Mouse (Mus musculus): ENCODE data around the gene Ica1l.

Gene Ica1l

GRCm38 (mm10) chr1:59967291-59967690 is 75.7 kb downstream of the Ica1l start:
- DNase-seq (ENCODE audit: extremely low read depth, insufficient read length, low spot score): no peak

DNA sequence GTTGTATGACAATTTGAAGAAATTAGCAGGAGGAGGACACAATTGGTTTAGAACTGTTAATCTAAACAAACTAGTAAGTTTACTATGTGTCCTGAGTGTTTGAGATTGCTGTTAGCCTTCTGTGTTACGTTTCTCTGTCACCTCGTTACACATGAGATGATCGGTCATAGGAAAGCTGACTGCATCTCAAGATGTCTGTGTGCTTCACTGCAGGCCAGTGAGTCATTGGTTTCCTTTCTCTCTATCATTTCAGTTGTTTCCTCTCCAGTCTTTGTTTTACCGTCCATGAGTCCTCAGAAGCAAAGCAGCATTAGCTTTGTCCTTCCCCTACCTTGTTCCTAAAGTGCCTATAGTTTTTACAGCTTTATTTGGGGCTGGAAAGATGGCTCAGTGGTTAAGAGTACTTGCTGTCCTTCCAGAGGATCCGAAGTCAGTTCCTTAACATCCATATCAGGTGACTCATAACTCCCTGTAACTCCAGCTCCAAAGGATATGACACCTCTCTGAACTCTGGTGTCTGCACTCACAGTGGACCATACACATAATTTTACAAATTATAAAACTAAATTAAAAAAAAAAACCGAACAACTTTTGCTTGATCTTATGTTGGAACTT is 76.7 kb downstream of the Ica1l start:
- peak; percentile 60 for DNase-seq (ENCODE audit: extremely low read depth, insufficient read length, low spot score)

DNA sequence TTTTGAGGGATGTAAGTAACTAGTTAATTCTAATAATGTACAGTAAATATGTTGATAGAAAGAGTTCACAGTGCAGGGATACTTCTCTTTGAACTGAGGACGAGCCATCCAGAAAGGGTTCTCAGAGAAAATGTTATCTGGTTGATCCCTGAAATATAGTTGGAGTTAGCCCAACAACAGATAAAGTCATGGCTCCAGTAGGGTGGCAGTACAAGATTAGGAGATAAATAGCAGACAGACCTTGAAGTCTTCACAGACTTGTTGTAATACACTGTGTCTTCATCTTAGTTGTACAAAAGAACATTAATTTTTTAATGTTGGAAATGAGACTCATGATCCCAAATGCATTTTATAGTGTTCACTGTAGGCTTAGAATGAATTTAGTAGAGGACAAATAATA is 83.0 kb downstream of the Ica1l start:
- no peak for DNase-seq (ENCODE audit: extremely low read depth, insufficient read length, low spot score)

- DNase-seq (ENCODE audit: extremely low read depth, insufficient read length, low spot score): no peak
These were observed 85.8 kb downstream of the Ica1l start for GRCm38 (mm10) chr1:59957206-59957605.

DNA sequence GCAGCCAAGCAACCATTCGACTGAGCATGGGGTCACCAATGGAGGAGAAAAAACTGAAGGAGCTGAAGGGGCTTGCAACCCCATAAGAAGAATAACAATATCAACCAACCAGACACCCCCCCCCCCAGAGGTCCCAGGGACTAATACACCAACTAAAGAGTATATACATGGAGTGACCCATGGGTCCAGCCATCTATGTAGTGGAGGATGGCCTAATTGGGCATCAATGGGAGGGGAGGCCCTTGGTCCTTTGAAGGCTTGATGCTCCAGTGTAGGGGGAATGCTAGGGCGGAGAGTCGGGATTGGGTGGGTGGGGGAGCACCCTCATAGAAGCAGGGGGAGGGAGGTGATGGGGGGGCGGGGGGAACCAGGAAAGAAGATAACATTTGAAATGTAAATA is 95.5 kb downstream of the Ica1l start:
- DNase-seq (ENCODE audit: extremely low read depth, insufficient read length, low spot score): no peak

DNA sequence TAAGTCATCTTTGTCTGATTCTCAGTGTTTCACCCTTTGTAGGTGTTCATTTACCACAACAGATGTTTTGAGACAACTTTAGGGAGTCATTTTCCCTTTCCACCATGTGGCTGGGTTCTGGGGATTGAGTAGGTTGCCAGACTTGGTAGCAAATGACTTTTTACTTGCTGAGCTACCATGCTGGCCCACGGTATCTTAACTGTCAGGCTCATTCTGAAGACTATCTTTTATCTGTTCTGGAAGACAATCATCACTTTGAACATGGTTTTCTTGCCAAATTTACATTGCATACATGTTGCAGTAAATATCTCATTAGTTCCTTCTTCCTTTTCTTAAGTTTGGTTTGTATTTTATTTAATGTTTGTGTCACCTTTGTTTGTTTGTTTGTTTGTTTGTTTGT is 97.0 kb downstream of the Ica1l start:
- no peak for DNase-seq (ENCODE audit: extremely low read depth, insufficient read length, low spot score)

DNA sequence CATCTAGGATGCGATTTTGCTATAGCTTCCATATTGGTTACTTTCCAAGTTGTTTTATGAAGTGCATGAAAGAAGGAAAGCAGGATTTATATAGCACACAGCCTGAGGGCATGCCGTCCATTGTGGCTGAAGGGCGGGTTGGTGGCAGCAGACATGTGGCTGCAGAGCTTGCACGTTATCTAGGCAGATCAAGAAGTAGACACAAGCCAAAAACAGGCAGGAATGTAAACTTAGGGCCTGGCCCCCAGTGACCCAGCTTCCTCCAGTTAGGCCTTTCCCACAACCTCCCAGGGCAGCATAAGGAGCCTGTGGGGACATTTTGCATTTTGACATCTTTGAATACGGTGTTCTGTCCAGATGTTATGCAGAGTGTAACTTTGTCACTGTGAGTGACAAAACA is 99.2 kb downstream of the Ica1l start:
- peak; percentile 12 for DNase-seq (ENCODE audit: extremely low read depth, insufficient read length, low spot score)

DNA sequence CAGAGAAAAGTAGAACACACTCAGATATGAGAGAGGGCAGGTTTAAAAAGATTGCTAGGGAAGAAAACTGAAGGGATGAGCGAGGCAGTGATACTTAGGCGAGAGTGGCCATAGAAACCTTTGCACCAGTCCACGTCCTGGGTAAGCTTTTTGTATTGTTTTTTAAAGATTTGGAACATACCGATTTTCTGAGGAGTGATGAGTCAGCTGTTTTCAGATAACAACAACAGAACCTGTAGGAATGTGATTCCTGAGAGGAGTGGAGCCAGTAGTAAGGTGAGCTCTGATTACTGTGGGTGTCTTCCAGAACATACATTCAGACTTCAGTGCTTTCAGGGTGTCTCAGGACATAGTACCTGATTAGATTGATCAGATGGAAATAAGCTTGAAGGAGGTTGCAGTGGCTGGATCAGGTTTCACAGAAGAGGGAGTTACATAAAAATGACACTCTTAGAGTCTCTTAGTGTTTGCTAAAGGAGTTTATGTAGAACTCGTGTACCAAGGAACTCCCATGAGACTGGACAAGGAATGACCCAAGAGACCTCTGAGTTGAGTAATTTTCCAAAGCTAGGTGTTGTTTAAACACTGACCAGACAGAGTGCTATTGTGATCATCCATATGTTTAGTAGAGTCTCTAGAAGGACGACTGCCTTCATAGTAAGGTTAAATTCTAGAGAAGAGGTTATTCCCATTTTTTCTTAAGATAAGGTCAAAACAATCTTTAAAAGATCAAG is 100.8 kb downstream of the Ica1l start:
- no peak for DNase-seq (ENCODE audit: extremely low read depth, insufficient read length, low spot score)

GRCm38 (mm10) chr1:59941063-59941462 is 101.9 kb downstream of the Ica1l start:
- DNase-seq (ENCODE audit: extremely low read depth, insufficient read length, low spot score): no peak

GRCm38 (mm10) chr1:59932991-59933390 is 110.0 kb downstream of the Ica1l start:
- no peak for DNase-seq (ENCODE audit: extremely low read depth, insufficient read length, low spot score)
